ENCODE assay signal across 25 mouse cellular contexts in the genomic region with DNA sequence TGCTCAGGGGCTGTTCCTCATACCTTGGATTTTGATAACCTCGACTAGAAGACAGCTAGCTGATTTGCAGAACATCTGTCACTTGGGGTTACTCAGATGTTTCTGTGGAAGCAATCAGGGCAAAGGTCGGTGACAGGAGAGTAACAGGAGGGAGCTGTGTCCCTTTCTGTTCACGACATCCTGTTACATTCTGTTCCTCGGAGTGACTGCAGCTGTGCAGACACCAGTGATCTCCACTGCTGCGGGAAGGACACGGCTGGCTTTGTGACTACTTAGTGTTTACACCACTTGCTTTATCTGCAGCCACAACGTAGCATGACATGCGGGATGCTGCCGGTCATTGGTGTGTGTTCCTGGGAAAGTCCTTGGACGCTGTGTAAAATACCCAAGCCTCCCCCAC. TPM values are rescaled to one million over a fixed set of nuclear protein-coding genes. Genes with fewer than 3 reads are reported as not detected.
A peak's percentile ranks its signal among the peaks of the same experiment; 100 is the strongest.
DNase-seq lines count a peak whose midpoint lies in the region; ATAC-seq and TF ChIP-seq lines count a peak whose summit lies in the region.
"Had no signal": no experiment of that assay in that cellular context is flagged by ENCODE, and none has a peak within 500 bp of the region (broad histone marks: within the 10 kb centered on the region; RNA-seq: fewer than 3 reads in every experiment).

No protein-coding gene starts in this region.

- no peak for TF ChIP-seq POLR2A in heart, adult 2 months (IDR thresholded peaks at IDR 0.05; ENCODE audit: insufficient read depth, low read depth, low read length)

- intact Hi-C loops in heart, adult 2 months (cut with DNase I) = no loop called here

- DNase-seq in lung, postnatal 0 days (ENCODE audit: low spot score) = peak; percentile 27
- DNase-seq in lung, postnatal 4 days = no peak
- DNase-seq in thymus, postnatal 0 days (ENCODE audit: low spot score) = peak; percentile 80
- no peak for DNase-seq in heart, adult 2 months
- no peak for DNase-seq in heart, adult 9 months (ENCODE audit: low spot score in 2 of 2)
- DNase-seq: adrenal gland, postnatal 25 days; cerebellum, adult 11 months; cerebellum, postnatal 14 days; gastrocnemius, postnatal 36 days; heart, postnatal 14 days; kidney, adult 9 months; lung, adult 2 months; right cerebral cortex, postnatal 25 days had no signal

- H3K9ac ChIP-seq in lung, postnatal 0 days (replicated peaks; ENCODE audit: low read depth) = no peak overlapping the region
- no peak overlapping the region for H3K9ac ChIP-seq in heart, adult 2 months (ENCODE audit: low read depth, low read length)
- H3K9ac ChIP-seq: embryonic facial prominence, embryonic 13.5 days; heart, embryonic 12.5 days; hindbrain, embryonic 12.5 days; midbrain, embryonic 13.5 days had no signal

- no peak overlapping the region for H3K4me3 ChIP-seq in lung, postnatal 0 days (ENCODE audit: low read depth, low read length)
- no peak overlapping the region for H3K4me3 ChIP-seq in heart, adult 2 months
- H3K4me3 ChIP-seq: embryonic facial prominence, embryonic 13.5 days; heart, embryonic 12.5 days; hindbrain, embryonic 12.5 days; midbrain, embryonic 13.5 days had no signal

- no peaks in the 10 kb centered on the region for H3K9me3 ChIP-seq in lung, postnatal 0 days (ENCODE audit: low read length)
- H3K9me3 ChIP-seq: embryonic facial prominence, embryonic 13.5 days; G1E; heart, embryonic 12.5 days; hindbrain, embryonic 12.5 days; midbrain, embryonic 13.5 days had no signal

- H3K27ac ChIP-seq in lung, postnatal 0 days (ENCODE audit: low read length) = no peak overlapping the region
- no peak overlapping the region for H3K27ac ChIP-seq in heart, adult 2 months
- H3K27ac ChIP-seq: embryonic facial prominence, embryonic 13.5 days; hindbrain, embryonic 12.5 days; macrophage; midbrain, embryonic 13.5 days; stomach, postnatal 0 days had no signal

- peaks cover 10% of the 10 kb centered on the region; the same call in 1 of the 2 replicates for H3K4me1 ChIP-seq in lung, postnatal 0 days (ENCODE audit: insufficient read depth, low read depth, low read length)
- H3K4me1 ChIP-seq in heart, adult 2 months (ENCODE audit: control insufficient read depth, insufficient read depth, low read length) = no peaks in the 10 kb centered on the region
- H3K4me1 ChIP-seq: hindbrain, embryonic 12.5 days had no signal

- no peaks in the 10 kb centered on the region for H3K79me2 ChIP-seq in heart, adult 2 months (replicated peaks; ENCODE audit: control insufficient read depth, insufficient read depth, low read length)

- H3K27me3 ChIP-seq in lung, postnatal 0 days (replicated peaks; ENCODE audit: insufficient read depth, low read length) = no peaks in the 10 kb centered on the region
- no peaks in the 10 kb centered on the region for H3K27me3 ChIP-seq in heart, adult 2 months (ENCODE audit: control insufficient read depth, insufficient read depth, low read length)

- no peak for TF ChIP-seq EP300 in lung, postnatal 0 days (IDR thresholded peaks at IDR 0.05)
- TF ChIP-seq EP300 in heart, adult 2 months (IDR thresholded peaks at IDR 0.05; ENCODE audit: insufficient read depth, low read depth, low read length) = no peak

- 36% methylated on average over 10 of the region's 10 CpGs for WGBS in lung, postnatal 0 days
- WGBS in heart, adult 2 months = 43% methylated on average over 10 of the region's 10 CpGs

- ATAC-seq in lung, postnatal 0 days = no peak
- peak; percentile 24 for ATAC-seq in activated CD4-positive, CD25-positive, alpha-beta regulatory T cell, adult 4 months
- ATAC-seq in erythroblast, adult 5-6 weeks (replicated peaks; ENCODE audit: low FRiP score, poor library complexity, severe bottlenecking) = no peak
- ATAC-seq: forebrain, embryonic 16.5 days; midbrain, embryonic 13.5 days had no signal

- TF ChIP-seq CTCF in lung, postnatal 0 days (IDR thresholded peaks at IDR 0.05) = no peak
- TF ChIP-seq CTCF in heart, adult 2 months (IDR thresholded peaks at IDR 0.05) = no peak

- no peak overlapping the region for H3K4me2 ChIP-seq in lung, postnatal 0 days (replicated peaks; ENCODE audit: low read depth, low read length)
- H3K4me2 ChIP-seq: embryonic facial prominence, embryonic 13.5 days; heart, embryonic 12.5 days; hindbrain, embryonic 12.5 days; midbrain, embryonic 13.5 days had no signal

- H3K36me3 ChIP-seq in lung, postnatal 0 days (ENCODE audit: insufficient read depth, low read length) = no peaks in the 10 kb centered on the region
- H3K36me3 ChIP-seq in heart, adult 2 months (ENCODE audit: control insufficient read depth, insufficient read depth, low read length) = no peaks in the 10 kb centered on the region
- H3K36me3 ChIP-seq: embryonic facial prominence, embryonic 13.5 days; G1E; heart, embryonic 12.5 days; hindbrain, embryonic 12.5 days; midbrain, embryonic 13.5 days had no signal

RNA-seq across cellular contexts. Expression of a gene that starts 2.5 kb away (rescaled TPM):
- polyA plus RNA-seq in lung, postnatal 0 days (2015; fragmentation: Nextera tagmentation; extraction: Ambion mirVana) = 27.0 and 30.4 TPM in 2 replicates
- polyA plus RNA-seq in activated CD4-positive, CD25-positive, alpha-beta regulatory T cell, adult 4 months (2017; shearing (Covaris generic)) = 10 to 100 TPM; 75.8 to 85.7 TPM
- 48.3 and 54.4 TPM in 2 replicates for polyA plus RNA-seq in thymus, postnatal 0 days (2015; fragmentation: Nextera tagmentation; extraction: Ambion mirVana)
- 18.8 and 38.2 TPM in 2 replicates for total RNA-seq in erythroblast, adult 5-6 weeks (2015; ENCODE audit: low replicate concordance)
- total RNA-seq in erythroblast, adult 5-6 weeks (2017; ENCODE audit: low replicate concordance) = 26.9 and 27.9 TPM in 2 replicates
- total RNA-seq in heart, adult 2 months (2021) = 1 to 10 TPM; 1.3 to 1.5 TPM
- 3.9 and 5.7 TPM in 2 replicates for polyA plus RNA-seq in heart, adult 2 months (2012; rRNA removed)
- total RNA-seq: layer of hippocampus, postnatal 14 days had no signal

RNA-seq across cellular contexts. Expression of a gene that starts 32.7 kb away (rescaled TPM):
- polyA plus RNA-seq in lung, postnatal 0 days (2015; fragmentation: Nextera tagmentation; extraction: Ambion mirVana) = 12.1 and 13.9 TPM in 2 replicates
- polyA plus RNA-seq in activated CD4-positive, CD25-positive, alpha-beta regulatory T cell, adult 4 months (2017; shearing (Covaris generic)) = under 1 TPM; 0.42 to 0.51 TPM
- polyA plus RNA-seq in thymus, postnatal 0 days (2015; fragmentation: Nextera tagmentation; extraction: Ambion mirVana) = 5.0 and 6.1 TPM in 2 replicates
- total RNA-seq in erythroblast, adult 5-6 weeks (2015; ENCODE audit: low replicate concordance) = 11.5 and 14.4 TPM in 2 replicates
- 5.9 and 6.7 TPM in 2 replicates for total RNA-seq in erythroblast, adult 5-6 weeks (2017; ENCODE audit: low replicate concordance)
- 100 to 1,000 TPM; 192 to 198 TPM for total RNA-seq in heart, adult 2 months (2021)
- 71.6 and 81.9 TPM in 2 replicates for polyA plus RNA-seq in heart, adult 2 months (2012; rRNA removed)

RNA-seq across cellular contexts. Expression of a gene that starts 56.9 kb away (rescaled TPM):
- polyA plus RNA-seq in lung, postnatal 0 days (2015; fragmentation: Nextera tagmentation; extraction: Ambion mirVana) = 0.26 and 0.42 TPM in 2 replicates
- polyA plus RNA-seq in activated CD4-positive, CD25-positive, alpha-beta regulatory T cell, adult 4 months (2017; shearing (Covaris generic)) = under 1 TPM; 0.55 to 0.93 TPM
- polyA plus RNA-seq in thymus, postnatal 0 days (2015; fragmentation: Nextera tagmentation; extraction: Ambion mirVana) = 4.3 and 5.6 TPM in 2 replicates
- 1.7 and 3.1 TPM in 2 replicates for total RNA-seq in erythroblast, adult 5-6 weeks (2015; ENCODE audit: low replicate concordance)
- total RNA-seq in erythroblast, adult 5-6 weeks (2017; ENCODE audit: low replicate concordance) = 0.56 and 1.4 TPM in 2 replicates
- total RNA-seq in heart, adult 2 months (2021) = under 1 TPM in 1 of 2 experiments, not detected in 1; 0.10 TPM
- polyA plus RNA-seq in heart, adult 2 months (2012; rRNA removed) = 0.59 TPM in 2 replicates
- polyA plus RNA-seq: C2C12, macrophage had no signal

RNA-seq across cellular contexts. Expression of a gene that starts 59.7 kb away (rescaled TPM):
- 5.9 and 6.2 TPM in 2 replicates for polyA plus RNA-seq in lung, postnatal 0 days (2015; fragmentation: Nextera tagmentation; extraction: Ambion mirVana)
- polyA plus RNA-seq in activated CD4-positive, CD25-positive, alpha-beta regulatory T cell, adult 4 months (2017; shearing (Covaris generic)) = 1 to 10 TPM; 1.9 to 2.1 TPM
- polyA plus RNA-seq in thymus, postnatal 0 days (2015; fragmentation: Nextera tagmentation; extraction: Ambion mirVana) = 7.3 and 8.0 TPM in 2 replicates
- 1.7 and 3.8 TPM in 2 replicates for total RNA-seq in erythroblast, adult 5-6 weeks (2015; ENCODE audit: low replicate concordance)
- 1.3 and 1.7 TPM in 2 replicates for total RNA-seq in erythroblast, adult 5-6 weeks (2017; ENCODE audit: low replicate concordance)
- 1 to 10 TPM; 6.0 TPM for total RNA-seq in heart, adult 2 months (2021)
- 8.3 and 10.9 TPM in 2 replicates for polyA plus RNA-seq in heart, adult 2 months (2012; rRNA removed)

Comparison
In these comparisons a context has a peak if more than half of its experiments do, and no peak if none do; other contexts are left out.
1. DNase-seq: peak in lung, postnatal 0 days (single experiment) and thymus, postnatal 0 days (single experiment); none in lung, postnatal 4 days (0 of 2), heart, adult 2 months (0 of 2) and heart, adult 9 months (0 of 2).